ENCODE assay signal across 8 mouse cellular contexts in the genomic region with DNA sequence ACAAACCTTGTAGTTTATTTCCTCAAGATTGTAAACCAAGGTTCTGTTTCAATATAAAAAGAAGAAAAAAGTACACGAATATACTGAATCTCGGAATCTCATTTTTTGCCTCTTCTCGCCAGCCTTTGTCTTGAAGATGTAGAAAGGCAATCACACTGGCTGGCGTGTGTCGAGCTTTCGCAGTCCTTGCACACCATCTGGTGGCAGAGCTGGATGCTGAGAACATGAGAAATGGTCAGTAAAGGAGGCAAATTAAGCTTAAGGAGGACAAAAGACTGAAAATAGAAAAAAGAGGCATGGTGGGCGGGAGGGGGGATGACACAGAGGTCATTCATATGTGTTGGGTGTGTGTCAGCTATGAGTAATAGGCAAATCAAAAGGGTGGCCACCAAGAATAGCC. TPM values are rescaled to one million over a fixed set of nuclear protein-coding genes. Genes with fewer than 3 reads are reported as not detected.
A peak's percentile ranks its signal among the peaks of the same experiment; 100 is the strongest.
DNase-seq lines count a peak whose midpoint lies in the region; ATAC-seq and TF ChIP-seq lines count a peak whose summit lies in the region.

No protein-coding gene starts in this region.

- TF ChIP-seq POLR2A in testis, adult 2 months (IDR thresholded peaks at IDR 0.05; ENCODE audit: control insufficient read depth, low read depth, low read length): no peak

- TF ChIP-seq EP300 in lung, postnatal 0 days (IDR thresholded peaks at IDR 0.05): no peak

- H3K4me1 ChIP-seq in testis, adult 2 months (ENCODE audit: control insufficient read depth, insufficient read depth, low read length): peaks cover 3% of the 10 kb centered on the region
- no peaks in the 10 kb centered on the region for H3K4me1 ChIP-seq in lung, postnatal 0 days (ENCODE audit: insufficient read depth, low read depth, low read length)

- WGBS in lung, postnatal 0 days: 66% methylated on average over 7 of the region's 7 CpGs

- DNase-seq in testis, postnatal 14 days (ENCODE audit: low spot score): no peak
- DNase-seq in cerebellum, postnatal 10 days: peak; percentile 86 to 87
- peak; percentile 44 to 72 for DNase-seq in frontal cortex, postnatal 25 days (ENCODE audit: low spot score in 2 of 2)
- DNase-seq in kidney, postnatal 14 days: peak; percentile 54
- DNase-seq in lung, postnatal 0 days (ENCODE audit: low spot score): peak; percentile 62
- peak; percentile 79 for DNase-seq in right cerebral cortex, adult 18-20 months

- no peaks in the 10 kb centered on the region for H3K9me3 ChIP-seq in lung, postnatal 0 days (ENCODE audit: low read length)

- no peaks in the 10 kb centered on the region for H3K36me3 ChIP-seq in testis, adult 2 months (ENCODE audit: control insufficient read depth, insufficient read depth, low read length)
- H3K36me3 ChIP-seq in lung, postnatal 0 days (ENCODE audit: insufficient read depth, low read length): no peaks in the 10 kb centered on the region

- H3K4me3 ChIP-seq in testis, adult 2 months (ENCODE audit: control insufficient read depth, low read depth, low read length): no peak overlapping the region
- no peak overlapping the region for H3K4me3 ChIP-seq in lung, postnatal 0 days (ENCODE audit: low read depth, low read length)

- peak; percentile 42; the same call in 1 of the 2 replicates for ATAC-seq in lung, postnatal 0 days
- no peak for ATAC-seq in monocyte, adult 5-6 weeks (replicated peaks; ENCODE audit: insufficient number of reproducible peaks, low FRiP score, low TSS enrichment, poor library complexity, severe bottlenecking)

- H3K27me3 ChIP-seq in testis, adult 2 months (ENCODE audit: control insufficient read depth, insufficient read depth, low read length): no peaks in the 10 kb centered on the region
- H3K27me3 ChIP-seq in lung, postnatal 0 days (replicated peaks; ENCODE audit: insufficient read depth, low read length): no peaks in the 10 kb centered on the region

- H3K9ac ChIP-seq in lung, postnatal 0 days (replicated peaks; ENCODE audit: low read depth): no peak overlapping the region

- no peak overlapping the region for H3K27ac ChIP-seq in testis, adult 2 months (ENCODE audit: control insufficient read depth, insufficient read depth, low read depth, low read length)
- no peak overlapping the region for H3K27ac ChIP-seq in lung, postnatal 0 days (ENCODE audit: low read length)

- peak; percentile 56; the same call in 1 of the 2 replicates for TF ChIP-seq CTCF in testis, adult 2 months (IDR thresholded peaks at IDR 0.05; ENCODE audit: control insufficient read depth, insufficient read depth, insufficient replicate concordance, low read depth, low read length)
- TF ChIP-seq CTCF in lung, postnatal 0 days (IDR thresholded peaks at IDR 0.05): peak; percentile 81

- H3K4me2 ChIP-seq in lung, postnatal 0 days (replicated peaks; ENCODE audit: low read depth, low read length): no peak overlapping the region

RNA-seq across cellular contexts. Expression of gene Ap1s3, which starts 31.6 kb away (rescaled TPM):
- polyA plus RNA-seq in testis, adult 2 months (2012; rRNA removed): 0.84 and 8.3 TPM in 2 replicates
- 1.2 and 1.6 TPM in 2 replicates for polyA plus RNA-seq in lung, postnatal 0 days (2015; fragmentation: Nextera tagmentation; extraction: Ambion mirVana)
- total RNA-seq in monocyte, adult 5-6 weeks (2017): 2.7 to 6.4 TPM (median 3.0 TPM) in 3 replicates
